ENCODE assay signal across 11 mouse cellular contexts in the genomic region with DNA sequence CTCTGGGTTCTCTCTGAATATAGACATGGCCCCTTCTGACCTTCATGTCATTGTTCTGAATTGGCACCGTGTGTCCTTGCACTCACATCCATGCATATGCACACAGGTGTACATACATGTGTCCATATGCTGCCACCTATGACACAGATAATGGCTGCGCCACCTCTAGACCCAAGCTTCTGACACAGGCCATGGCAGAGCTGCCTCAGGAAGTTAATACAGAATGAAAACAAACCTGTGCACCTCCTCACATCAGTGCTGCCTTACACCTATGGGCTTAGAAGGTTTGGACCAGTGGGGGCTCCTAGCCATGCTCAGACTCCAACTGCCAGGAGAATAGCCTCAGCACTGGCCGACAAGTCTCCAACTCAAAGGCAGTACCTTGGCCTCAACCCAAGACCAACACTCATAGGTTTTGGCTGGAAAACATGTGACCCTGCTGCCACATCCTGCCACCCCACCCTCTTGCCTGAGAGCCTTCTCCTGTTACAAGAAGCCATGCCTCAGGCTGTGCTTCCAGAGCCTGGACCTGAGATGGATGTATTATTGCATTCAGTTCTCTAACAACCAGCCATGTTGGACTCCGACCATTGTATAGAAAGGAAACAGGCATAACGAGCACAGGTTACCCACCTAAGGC. TPM values are rescaled to one million over a fixed set of nuclear protein-coding genes. Genes with fewer than 3 reads are reported as not detected.
DNase-seq lines count a peak whose midpoint lies in the region; ATAC-seq and TF ChIP-seq lines count a peak whose summit lies in the region.
"Had no signal": no experiment of that assay in that cellular context is flagged by ENCODE, and none has a peak within 500 bp of the region (broad histone marks: within the 10 kb centered on the region; RNA-seq: fewer than 3 reads in every experiment).

No protein-coding gene starts in this region.

- no peak for TF ChIP-seq POLR2A in liver, adult 2 months (IDR thresholded peaks at IDR 0.05; ENCODE audit: extremely low read depth, insufficient read depth, low read length)
- TF ChIP-seq POLR2A in bone marrow macrophage, adult 2 months (IDR thresholded peaks at IDR 0.05; ENCODE audit: borderline replicate concordance, low read depth, low read length): no peak

- TF ChIP-seq CTCF in liver, adult 2 months (IDR thresholded peaks at IDR 0.05; ENCODE audit: low read depth, low read length): no peak
- no peak for TF ChIP-seq CTCF in bone marrow macrophage, adult 2 months (IDR thresholded peaks at IDR 0.05; ENCODE audit: low read depth, low read length)

- ATAC-seq in inflammation-experienced regulatory T-cells, adult 6 months: peak; percentile 72
- ATAC-seq in forebrain, embryonic 14.5 days: no peak
- ATAC-seq: forebrain, postnatal 0 days; intestine, embryonic 15.5 days had no signal

- H3K4me1 ChIP-seq in liver, adult 2 months (ENCODE audit: control insufficient read depth, insufficient read depth, low read length): peaks cover 17% of the 10 kb centered on the region
- H3K4me1 ChIP-seq in bone marrow macrophage, adult 2 months (ENCODE audit: control insufficient read depth, insufficient read depth, low read length): peaks cover 52% of the 10 kb centered on the region
- H3K4me1 ChIP-seq in forebrain, embryonic 14.5 days (ENCODE audit: control insufficient read depth, insufficient read depth, low read length): no peaks in the 10 kb centered on the region

- peaks cover 19% of the 10 kb centered on the region; the same call in 1 of the 2 replicates for H3K36me3 ChIP-seq in liver, adult 2 months (ENCODE audit: control insufficient read depth, insufficient read depth, low read length)
- no peaks in the 10 kb centered on the region for H3K36me3 ChIP-seq in forebrain, embryonic 14.5 days (ENCODE audit: control insufficient read depth, insufficient read depth, low read length)
- H3K36me3 ChIP-seq: intestine, embryonic 15.5 days; limb, embryonic 15.5 days had no signal

- 71% methylated on average over 5 of the region's 5 CpGs for WGBS in liver, adult 2 months
- 85% methylated on average over 5 of the region's 5 CpGs for WGBS in forebrain, embryonic 14.5 days

- no peak overlapping the region for H3K9ac ChIP-seq in liver, adult 2 months (ENCODE audit: low read depth, low read length)
- no peak overlapping the region for H3K9ac ChIP-seq in forebrain, embryonic 14.5 days (ENCODE audit: low read length)
- H3K9ac ChIP-seq: forebrain, postnatal 0 days; intestine, embryonic 15.5 days; limb, embryonic 15.5 days had no signal

- no peak overlapping the region for H3K4me3 ChIP-seq in liver, adult 2 months (ENCODE audit: insufficient read depth, low read depth, low read length)
- no peak overlapping the region for H3K4me3 ChIP-seq in bone marrow macrophage, adult 2 months (ENCODE audit: insufficient read depth, low read length)
- no peak overlapping the region for H3K4me3 ChIP-seq in forebrain, embryonic 14.5 days (ENCODE audit: low read depth, low read length)
- H3K4me3 ChIP-seq: intestine, embryonic 15.5 days; limb, embryonic 15.5 days had no signal

- no peak overlapping the region; the same call in 1 of the 2 replicates for H3K27ac ChIP-seq in liver, adult 2 months (replicated peaks; ENCODE audit: insufficient read depth, low read depth, low read length)
- H3K27ac ChIP-seq in bone marrow macrophage, adult 2 months (ENCODE audit: insufficient read depth, low read depth, low read length): peak overlapping the region; percentile 79
- no peak overlapping the region for H3K27ac ChIP-seq in forebrain, embryonic 14.5 days (ENCODE audit: low read depth, low read length)
- H3K27ac ChIP-seq: intestine, embryonic 15.5 days; limb, embryonic 15.5 days had no signal

- peak; percentile 52 for DNase-seq in liver, adult 2 months (ENCODE audit: extremely low read depth, low read depth, low spot score)
- no peak for DNase-seq in liver
- DNase-seq in naive thymus-derived CD4-positive, alpha-beta T cell, adult 2 months (ENCODE audit: low read depth): peak; percentile 59
- DNase-seq in forebrain, embryonic 14.5 days (ENCODE audit: low spot score): no peak
- DNase-seq in left cerebral cortex, adult 18-20 months (ENCODE audit: low spot score in 2 of 2): no peak
- DNase-seq: cerebellum, adult 9-10 months; forebrain, postnatal 0 days had no signal

- no peaks in the 10 kb centered on the region for H3K27me3 ChIP-seq in liver, adult 2 months (ENCODE audit: control insufficient read depth, insufficient read depth, low read length)
- no peaks in the 10 kb centered on the region for H3K27me3 ChIP-seq in forebrain, embryonic 14.5 days (replicated peaks; ENCODE audit: control insufficient read depth, insufficient read depth, low read length)
- H3K27me3 ChIP-seq: intestine, embryonic 15.5 days; limb, embryonic 15.5 days had no signal

- no peaks in the 10 kb centered on the region for H3K9me3 ChIP-seq in forebrain, embryonic 14.5 days (replicated peaks; ENCODE audit: control insufficient read depth, low read length)
- H3K9me3 ChIP-seq: intestine, embryonic 15.5 days; limb, embryonic 15.5 days had no signal

- no peak overlapping the region for H3K4me2 ChIP-seq in forebrain, embryonic 14.5 days (ENCODE audit: low read length)
- H3K4me2 ChIP-seq: intestine, embryonic 15.5 days; limb, embryonic 15.5 days had no signal

- peaks cover 20% of the 10 kb centered on the region; the same call in 1 of the 2 replicates for H3K79me2 ChIP-seq in liver, adult 2 months (ENCODE audit: control insufficient read depth, insufficient read depth, low read length)

RNA-seq across cellular contexts. Expression of a gene that starts 17.0 kb away (rescaled TPM):
- 10.8 and 14.9 TPM in 2 replicates for total RNA-seq in liver, adult 2 months (2014; rRNA removed)
- polyA plus RNA-seq in liver, adult 2 months (2012; rRNA removed): 16.8 and 16.9 TPM in 2 replicates
- polyA plus RNA-seq in bone marrow macrophage, adult 2 months (2012; ENCODE audit: insufficient read depth, insufficient read length, missing spikeins): 181 and 222 TPM in 2 replicates
- polyA plus RNA-seq in inflammation-experienced regulatory T-cells, adult 6 months (2017; shearing (Covaris generic)): 100 to 1,000 TPM in 1 of 3 experiments, 10 to 100 TPM in 2; 83.9 to 124 (median 98.2) TPM
- polyA plus RNA-seq in forebrain, embryonic 14.5 days (2014; fragmentation: Nextera tagmentation; extraction: Ambion mirVana): 1.9 and 2.6 TPM in 2 replicates
- 1 to 10 TPM; 2.8 to 3.0 TPM for total RNA-seq in left cerebral cortex, adult 18-20 months (2021)

RNA-seq across cellular contexts. Expression of a gene that starts 34.8 kb away (rescaled TPM):
- 32.4 and 36.2 TPM in 2 replicates for total RNA-seq in liver, adult 2 months (2014; rRNA removed)
- 11.6 and 13.3 TPM in 2 replicates for polyA plus RNA-seq in liver, adult 2 months (2012; rRNA removed)
- 37.4 and 44.8 TPM in 2 replicates for polyA plus RNA-seq in bone marrow macrophage, adult 2 months (2012; ENCODE audit: insufficient read depth, insufficient read length, missing spikeins)
- polyA plus RNA-seq in inflammation-experienced regulatory T-cells, adult 6 months (2017; shearing (Covaris generic)): 10 to 100 TPM; 10.6 to 27.5 (median 19.6) TPM
- 9.0 and 11.6 TPM in 2 replicates for polyA plus RNA-seq in forebrain, embryonic 14.5 days (2014; fragmentation: Nextera tagmentation; extraction: Ambion mirVana)
- 10 to 100 TPM; 52.0 to 59.4 TPM for total RNA-seq in left cerebral cortex, adult 18-20 months (2021)

Comparison
In these comparisons a context has a peak if more than half of its experiments do, and no peak if none do; other contexts are left out.
1. DNase-seq: peak in liver, adult 2 months (single experiment) and naive thymus-derived CD4-positive, alpha-beta T cell, adult 2 months (single experiment); none in liver (single experiment), forebrain, embryonic 14.5 days (single experiment) and left cerebral cortex, adult 18-20 months (0 of 2).